Mouse (Mus musculus) natural killer cell, adult 2 months (primary cell): ENCODE measurements at regions not wholly inside any gene's neighbourhood (a gene's known extent, or its start where the extent isn't known, plus 50 kb on each side); places are given as distances from the start of the nearest gene placed in this dataset.
"Not testable (repeated sequence)": the region's sequence is repeated elsewhere in the genome, so short reads cannot be mapped to it uniquely, and the experiment has no call there.

Source experiments
- DNase-seq, 2 experiments: peaks; one replicate each; pipeline ENCODE4 v3.0.0; 2022; ENCODE audit warnings: low spot score in 2 of 2

- no peak for DNase-seq
Observed at GRCm38 (mm10) chr16:30190935-30191514, 76.3 kb downstream of the Cpn2 start.

GRCm38 (mm10) chr16:30193294-30194261 lies 73.7 kb downstream of the Cpn2 start:
- DNase-seq: no peak

GRCm38 (mm10) chr16:30194836-30195235 lies 72.5 kb downstream of the Cpn2 start:
- DNase-seq: no peak

GRCm38 (mm10) chr16:30195859-30196258 lies 71.4 kb downstream of the Cpn2 start:
- DNase-seq: not testable (repeated sequence)

GRCm38 (mm10) chr16:30197351-30197750 lies 69.9 kb downstream of the Cpn2 start:
- no peak for DNase-seq

GRCm38 (mm10) chr16:30199836-30200235 lies 67.5 kb downstream of the Cpn2 start:
- no peak for DNase-seq

- DNase-seq: no peak
Observed at GRCm38 (mm10) chr16:30204144-30204543, 63.2 kb downstream of the Cpn2 start.

GRCm38 (mm10) chr16:30205314-30205815 lies 61.9 kb downstream of the Cpn2 start:
- DNase-seq: no peak

- DNase-seq: no peak
Observed at GRCm38 (mm10) chr16:30205816-30206356, 61.4 kb downstream of the Cpn2 start.
